ENCODE assay signal across 10 mouse cellular contexts in genomic region chr8:122140411-122140810, GRCm38 (mm10).
"Had no signal": no experiment of that assay in that cellular context is flagged by ENCODE, and none has a peak within 500 bp of the region (broad histone marks: within the 10 kb centered on the region; RNA-seq: fewer than 3 reads in every experiment).

No protein-coding gene starts in this region.

- H3K27me3 ChIP-seq: hindbrain, embryonic 13.5 days; hindbrain, embryonic 15.5 days; kidney, embryonic 15.5 days; limb, embryonic 13.5 days; limb, embryonic 15.5 days had no signal

- H3K4me1 ChIP-seq: hindbrain, embryonic 13.5 days; hindbrain, embryonic 15.5 days; limb, embryonic 13.5 days; liver, embryonic 12.5 days had no signal

- H3K9ac ChIP-seq: hindbrain, embryonic 13.5 days; hindbrain, embryonic 15.5 days; kidney, embryonic 15.5 days; limb, embryonic 13.5 days; limb, embryonic 15.5 days; liver, embryonic 12.5 days; liver, embryonic 14.5 days had no signal

- H3K27ac ChIP-seq: hindbrain, embryonic 13.5 days; hindbrain, embryonic 15.5 days; hindbrain, postnatal 0 days; kidney, embryonic 15.5 days; kidney, postnatal 0 days; limb, embryonic 13.5 days; limb, embryonic 15.5 days; liver, embryonic 12.5 days; liver, embryonic 14.5 days had no signal

- H3K4me2 ChIP-seq: heart, embryonic 11.5 days; hindbrain, embryonic 13.5 days; hindbrain, embryonic 15.5 days; kidney, embryonic 15.5 days; limb, embryonic 13.5 days; limb, embryonic 15.5 days; liver, embryonic 12.5 days had no signal

- H3K9me3 ChIP-seq: hindbrain, embryonic 13.5 days; hindbrain, embryonic 15.5 days; kidney, embryonic 15.5 days; limb, embryonic 13.5 days; limb, embryonic 15.5 days; liver, embryonic 12.5 days had no signal

- H3K4me3 ChIP-seq: hindbrain, embryonic 13.5 days; hindbrain, embryonic 15.5 days; kidney, embryonic 15.5 days; limb, embryonic 13.5 days; limb, embryonic 15.5 days; liver, embryonic 12.5 days had no signal

- H3K36me3 ChIP-seq: hindbrain, embryonic 13.5 days; hindbrain, embryonic 15.5 days; kidney, embryonic 15.5 days; limb, embryonic 13.5 days; limb, embryonic 15.5 days; liver, embryonic 12.5 days had no signal
